ENCODE assay signal across 20 mouse cellular contexts in genomic region chr13:64257010-64257813, GRCm38 (mm10). TPM values are rescaled to one million over a fixed set of nuclear protein-coding genes. Genes with fewer than 3 reads are reported as not detected.
DNase-seq lines count a peak whose midpoint lies in the region; ATAC-seq and TF ChIP-seq lines count a peak whose summit lies in the region.
"Had no signal": no experiment of that assay in that cellular context is flagged by ENCODE, and none has a peak within 500 bp of the region (broad histone marks: within the 10 kb centered on the region; RNA-seq: fewer than 3 reads in every experiment).

No protein-coding gene starts in this region.

- 58% methylated on average over 12 of the region's 12 CpGs for WGBS in kidney, postnatal 0 days
- 82% methylated on average over 12 of the region's 12 CpGs for WGBS in forebrain, embryonic 12.5 days

- H3K27ac ChIP-seq in kidney, postnatal 0 days = no peak overlapping the region
- H3K27ac ChIP-seq in forebrain, embryonic 12.5 days = no peak overlapping the region
- H3K27ac ChIP-seq: heart, embryonic 15.5 days; lung, embryonic 15.5 days had no signal

- no peak overlapping the region for H3K9ac ChIP-seq in kidney, postnatal 0 days (ENCODE audit: low read depth, low read length)
- H3K9ac ChIP-seq in forebrain, embryonic 12.5 days = no peak overlapping the region
- H3K9ac ChIP-seq: forebrain, postnatal 0 days; heart, embryonic 15.5 days; lung, embryonic 15.5 days had no signal

- no peak overlapping the region for H3K4me2 ChIP-seq in kidney, postnatal 0 days (ENCODE audit: low read length)
- no peak overlapping the region for H3K4me2 ChIP-seq in forebrain, embryonic 12.5 days
- H3K4me2 ChIP-seq: heart, embryonic 15.5 days; liver, embryonic 11.5 days; lung, embryonic 15.5 days had no signal

- no peaks in the 10 kb centered on the region for H3K9me3 ChIP-seq in kidney, postnatal 0 days (replicated peaks; ENCODE audit: low read length)
- no peaks in the 10 kb centered on the region for H3K9me3 ChIP-seq in forebrain, embryonic 12.5 days
- H3K9me3 ChIP-seq: heart, embryonic 15.5 days; lung, embryonic 15.5 days; megakaryocyte, embryonic 14.5 days had no signal

- TF ChIP-seq CTCF in kidney, postnatal 0 days (IDR thresholded peaks at IDR 0.05; ENCODE audit: low read depth) = no peak

- ATAC-seq in cerebellum, adult (ENCODE audit: insufficient number of reproducible peaks, low FRiP score, low TSS enrichment) = no peak
- peak; percentile 75 for ATAC-seq in kidney, postnatal 0 days (replicated peaks; ENCODE audit: low FRiP score, low read depth)
- ATAC-seq in megakaryocyte, adult 5-6 weeks (ENCODE audit: poor library complexity, severe bottlenecking) = peak; percentile 38
- ATAC-seq in forebrain, embryonic 12.5 days (ENCODE audit: low FRiP score) = no peak
- ATAC-seq: forebrain, postnatal 0 days had no signal

- H3K36me3 ChIP-seq in kidney, postnatal 0 days (ENCODE audit: insufficient read depth, low read length) = no peaks in the 10 kb centered on the region
- no peaks in the 10 kb centered on the region for H3K36me3 ChIP-seq in forebrain, embryonic 12.5 days (replicated peaks)
- H3K36me3 ChIP-seq: heart, embryonic 15.5 days; lung, embryonic 15.5 days had no signal

- H3K27me3 ChIP-seq in kidney, postnatal 0 days (ENCODE audit: insufficient read depth, low read length) = no peaks in the 10 kb centered on the region
- H3K27me3 ChIP-seq in forebrain, embryonic 12.5 days = no peaks in the 10 kb centered on the region
- H3K27me3 ChIP-seq: CH12.LX; heart, embryonic 15.5 days; lung, embryonic 15.5 days had no signal

- no peak overlapping the region for H3K4me3 ChIP-seq in kidney, postnatal 0 days (replicated peaks; ENCODE audit: low read depth, low read length)
- H3K4me3 ChIP-seq in forebrain, embryonic 12.5 days (replicated peaks) = no peak overlapping the region
- H3K4me3 ChIP-seq: erythroblast, embryonic 14.5 days; heart, embryonic 15.5 days; lung, embryonic 15.5 days; megakaryocyte, embryonic 14.5 days had no signal

- peak; percentile 22 for DNase-seq in cerebellum, adult 11 months
- peak; percentile 15 for DNase-seq in kidney, postnatal 0 days (ENCODE audit: low spot score)
- no peak for DNase-seq in kidney, adult 18-20 months
- peak; percentile 17 for DNase-seq in R1 (ENCODE audit: low read depth, low spot score)
- no peak for DNase-seq in left cerebral cortex, adult 11 months (ENCODE audit: low spot score)
- DNase-seq: adrenal gland, adult 8-10 months; forebrain, postnatal 0 days; heart, adult 18-20 months; kidney, postnatal 4 days; right cerebral cortex, postnatal 25 days; thymus, postnatal 14 days had no signal

- H3K4me1 ChIP-seq in kidney, postnatal 0 days (replicated peaks; ENCODE audit: insufficient read depth, low read length) = no peaks in the 10 kb centered on the region
- peaks cover 8% of the 10 kb centered on the region; the same call in 1 of the 2 replicates for H3K4me1 ChIP-seq in forebrain, embryonic 12.5 days
- H3K4me1 ChIP-seq: lung, embryonic 15.5 days had no signal

RNA-seq across cellular contexts. Expression of gene Cdc14b, which starts 17.9 kb away (rescaled TPM):
- 7.3 and 8.5 TPM in 2 replicates for polyA plus RNA-seq in kidney, postnatal 0 days (2015; fragmentation: Nextera tagmentation; extraction: Ambion mirVana)
- 5.0 and 5.1 TPM in 2 replicates for total RNA-seq in megakaryocyte, adult 5-6 weeks (2015)
- 3.7 and 5.1 TPM in 2 replicates for total RNA-seq in megakaryocyte, adult 5-6 weeks (2017)
- 8.3 and 11.2 TPM in 2 replicates for polyA plus RNA-seq in forebrain, embryonic 12.5 days (2016; fragmentation: Nextera tagmentation; extraction: Ambion mirVana)
- polyA plus RNA-seq: erythroblast, embryonic 14.5 days had no signal

RNA-seq across cellular contexts. Expression of gene Aaed1, which starts 55.3 kb away (rescaled TPM):
- polyA plus RNA-seq in kidney, postnatal 0 days (2015; fragmentation: Nextera tagmentation; extraction: Ambion mirVana) = 53.9 and 56.2 TPM in 2 replicates
- total RNA-seq in megakaryocyte, adult 5-6 weeks (2015) = 38.0 and 44.8 TPM in 2 replicates
- total RNA-seq in megakaryocyte, adult 5-6 weeks (2017) = 63.4 and 67.7 TPM in 2 replicates
- polyA plus RNA-seq in forebrain, embryonic 12.5 days (2016; fragmentation: Nextera tagmentation; extraction: Ambion mirVana) = 15.7 and 16.9 TPM in 2 replicates

Comparison
In these comparisons a context has a peak if more than half of its experiments do, and no peak if none do; other contexts are left out.
1. DNase-seq: peak in cerebellum, adult 11 months (single experiment), kidney, postnatal 0 days (single experiment) and R1 (single experiment); none in kidney, adult 18-20 months (single experiment) and left cerebral cortex, adult 11 months (single experiment).
2. ATAC-seq: peak in kidney, postnatal 0 days (single experiment) and megakaryocyte, adult 5-6 weeks (single experiment); none in cerebellum, adult (single experiment) and forebrain, embryonic 12.5 days (single experiment).